Mouse (Mus musculus) neural tube, embryonic 11.5 days (tissue): Measurements from ENCODE around the gene Cry2. TPM values are rescaled to one million over a fixed set of nuclear protein-coding genes. Genes with fewer than 3 reads are reported as not detected.

ENCODE experiments used
- microRNA-seq: library from miRNA; unstranded; fragments of <30 nt; microRNA quantifications from one replicate; pipeline ENCODE4, GENCODE M21; 2016
- polyA plus RNA-seq: library from polyadenylated mRNA; unstranded; fragments of >200 nt; fragmentation: Nextera tagmentation; extraction: Ambion mirVana; gene quantifications from 2 replicates; pipeline ENCODE4 v1.2.1, GENCODE M21; 2014

The Cry2 gene
- polyA plus RNA-seq, 1 experiment from 2014 or later: 21.4 TPM

Small RNA genes lying within 50 kb of the gene (microRNA-seq; reads per million reads assigned to microRNA genes)
- not detected for gene Mir7000

Other genes with a start within 250 kb of the Cry2 start
- 21.5 and 22.4 TPM in 2 replicates for gene Pex16, start 59.4 kb downstream of the Cry2 start, polyA plus RNA-seq
- 3.0 and 4.9 TPM in 2 replicates for gene Large2, start 59.2 kb downstream of the Cry2 start, polyA plus RNA-seq
- 1.0 and 3.1 TPM in 2 replicates for gene 1700029I15Rik, start 51.5 kb downstream of the Cry2 start, polyA plus RNA-seq
- gene Mapk8ip1, start 32.8 kb downstream of the Cry2 start, polyA plus RNA-seq: 39.1 and 44.2 TPM in 2 replicates
- 12.7 TPM in 2 replicates for gene Slc35c1, start 26.5 kb upstream of the Cry2 start, polyA plus RNA-seq
- 5.5 TPM in 2 replicates for gene Chst1, start 165.7 kb upstream of the Cry2 start, polyA plus RNA-seq